Mouse (Mus musculus): ENCODE data around the gene Sp2.
A peak's percentile ranks its signal among the peaks of the same experiment; 100 is the strongest.

Gene Sp2

GRCm38 (mm10) chr11:96982859-96983258 lies at the start of gene Sp2:
Sp2 (minus strand) TSS chr11:96982959.
- DNase-seq (ENCODE audit: low read depth, low spot score): no peak

DNA sequence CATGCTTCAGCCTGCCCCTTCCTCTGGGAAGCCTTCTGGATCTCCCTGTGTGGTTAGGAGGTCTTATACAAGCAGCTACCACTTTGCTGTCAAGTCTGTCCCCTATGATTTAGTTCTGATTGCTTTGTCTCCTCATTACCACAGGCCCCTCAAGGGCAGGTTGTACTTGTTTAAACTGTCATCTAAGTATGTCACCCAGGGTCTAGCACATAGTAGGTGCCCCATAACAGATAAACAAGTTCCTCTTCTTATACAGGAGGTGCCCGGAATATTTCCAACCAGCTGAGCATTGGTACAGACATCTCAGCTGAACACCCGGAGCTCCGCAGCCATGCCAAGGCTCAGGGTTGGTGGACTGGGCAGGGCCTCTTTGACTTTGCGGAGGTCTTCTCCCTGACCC lies 49.7 kb upstream of the Sp2 start:
- no peak for DNase-seq (ENCODE audit: low read depth, low spot score)

DNA sequence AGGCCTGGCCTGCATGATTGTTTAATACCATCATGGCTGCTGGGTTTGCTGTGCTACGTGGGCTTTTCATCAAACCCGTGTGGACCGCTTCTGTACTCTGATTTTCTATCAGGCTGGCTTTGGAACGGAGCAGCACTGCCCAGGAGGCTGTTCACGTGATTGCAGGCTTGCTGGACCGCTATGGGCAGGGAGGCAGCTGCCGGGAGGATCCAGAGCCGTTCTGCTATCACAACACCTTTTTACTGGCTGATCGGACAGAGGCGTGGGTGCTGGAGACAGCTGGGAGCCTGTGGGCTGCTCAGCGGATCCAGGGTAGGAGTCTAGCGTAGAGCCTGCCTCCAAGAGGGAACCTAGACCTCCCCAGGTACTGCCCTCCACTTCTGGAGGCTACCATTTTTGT lies 49.2 kb upstream of the Sp2 start:
- DNase-seq (ENCODE audit: low read depth, low spot score): no peak

- DNase-seq (ENCODE audit: low read depth, low spot score): no peak
Measured at GRCm38 (mm10) chr11:97030426-97030825, 47.7 kb upstream of the Sp2 start.

- peak; percentile 95 for DNase-seq (ENCODE audit: low read depth, low spot score)
Measured at GRCm38 (mm10) chr11:97029686-97030417, 47.1 kb upstream of the Sp2 start, which contains the start of gene Scrn2. Scrn2 (plus strand) TSS chr11:97029938.

DNA sequence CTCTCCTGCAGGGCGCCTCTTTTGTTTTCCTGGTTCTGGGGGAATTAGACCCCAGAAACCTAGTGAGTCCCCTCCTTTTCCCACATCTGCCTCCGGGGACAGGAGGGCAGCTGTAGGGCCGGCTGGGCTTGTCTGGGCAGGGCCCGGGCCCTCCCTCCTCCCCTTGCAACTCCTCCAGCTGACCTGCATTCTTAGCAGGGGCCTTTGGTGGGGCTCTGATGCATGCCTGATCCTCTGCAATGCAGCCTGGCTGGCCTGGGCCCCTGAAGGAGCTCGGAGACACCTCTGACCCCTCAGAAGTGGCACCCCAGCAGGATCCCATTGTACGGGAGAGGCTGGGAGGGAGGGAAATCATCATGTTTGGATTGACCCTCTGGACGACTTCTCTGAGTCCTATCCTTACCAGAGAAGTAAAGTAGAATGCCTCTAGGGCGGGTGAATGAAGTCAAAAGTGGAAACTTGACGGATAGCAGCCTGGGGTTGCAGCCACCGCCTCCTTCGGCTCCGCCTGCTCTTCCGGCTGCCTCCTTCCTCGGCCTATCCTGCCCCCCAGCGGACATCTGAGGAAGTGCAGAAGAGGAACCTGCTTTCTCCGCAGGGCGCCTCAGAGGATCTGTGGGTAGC lies 43.1 kb upstream of the Sp2 start:
- DNase-seq (ENCODE audit: low read depth, low spot score): peak; percentile 95

- DNase-seq (ENCODE audit: low read depth, low spot score): no peak
Measured at GRCm38 (mm10) chr11:97024977-97025376, 42.2 kb upstream of the Sp2 start.

DNA sequence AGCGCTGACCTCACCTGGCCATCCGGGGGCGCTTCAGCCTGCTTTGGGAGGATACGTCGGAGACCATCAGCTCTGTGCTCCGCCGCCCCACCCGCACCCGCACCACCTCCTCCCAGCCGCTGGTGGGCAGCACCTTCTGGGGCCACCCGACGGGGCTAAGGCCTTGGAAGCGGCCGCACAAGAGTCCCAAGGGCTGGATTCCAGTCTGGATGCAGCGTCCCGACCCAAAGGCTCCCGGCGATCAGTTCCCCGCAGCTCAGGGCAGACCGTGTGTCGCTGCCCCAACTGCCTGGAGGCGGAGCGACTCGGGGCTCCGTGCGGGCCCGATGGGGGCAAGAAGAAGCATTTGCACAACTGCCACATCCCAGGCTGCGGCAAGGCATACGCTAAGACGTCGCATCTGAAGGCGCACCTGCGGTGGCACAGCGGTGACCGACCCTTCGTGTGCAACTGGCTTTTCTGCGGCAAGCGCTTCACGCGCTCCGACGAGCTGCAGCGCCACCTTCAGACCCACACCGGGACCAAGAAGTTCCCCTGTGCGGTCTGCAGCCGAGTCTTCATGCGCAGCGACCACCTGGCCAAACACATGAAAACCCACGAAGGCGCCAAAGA lies 39.2 kb upstream of the Sp2 start:
- DNase-seq (ENCODE audit: low read depth, low spot score): peak; percentile 95

- DNase-seq (ENCODE audit: low read depth, low spot score): peak; percentile 68
Measured at GRCm38 (mm10) chr11:97021121-97021765, 38.5 kb upstream of the Sp2 start.

DNA sequence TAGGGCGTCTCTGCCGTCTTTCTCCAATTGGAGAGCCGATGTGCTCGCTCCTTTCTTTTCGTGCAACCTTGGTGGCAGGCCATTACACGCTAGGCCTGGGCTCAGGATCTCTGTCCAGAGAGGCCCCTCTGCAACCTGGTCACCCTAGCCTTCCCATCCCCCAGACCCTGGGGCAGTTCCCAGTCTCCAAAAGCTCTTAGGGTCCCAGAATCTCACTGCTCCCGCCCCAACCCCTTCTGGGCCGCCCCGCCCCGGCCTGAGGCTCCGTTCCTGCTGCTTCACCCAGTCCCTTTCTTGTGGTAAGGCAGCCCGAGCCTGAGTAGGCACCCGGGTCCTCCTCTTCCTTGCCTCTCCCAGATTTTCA lies 36.6 kb upstream of the Sp2 start:
- DNase-seq (ENCODE audit: low read depth, low spot score): no peak

GRCm38 (mm10) chr11:97018583-97019344 lies 36.0 kb upstream of the Sp2 start:
- peak; percentile 74 for DNase-seq (ENCODE audit: low read depth, low spot score)

DNA sequence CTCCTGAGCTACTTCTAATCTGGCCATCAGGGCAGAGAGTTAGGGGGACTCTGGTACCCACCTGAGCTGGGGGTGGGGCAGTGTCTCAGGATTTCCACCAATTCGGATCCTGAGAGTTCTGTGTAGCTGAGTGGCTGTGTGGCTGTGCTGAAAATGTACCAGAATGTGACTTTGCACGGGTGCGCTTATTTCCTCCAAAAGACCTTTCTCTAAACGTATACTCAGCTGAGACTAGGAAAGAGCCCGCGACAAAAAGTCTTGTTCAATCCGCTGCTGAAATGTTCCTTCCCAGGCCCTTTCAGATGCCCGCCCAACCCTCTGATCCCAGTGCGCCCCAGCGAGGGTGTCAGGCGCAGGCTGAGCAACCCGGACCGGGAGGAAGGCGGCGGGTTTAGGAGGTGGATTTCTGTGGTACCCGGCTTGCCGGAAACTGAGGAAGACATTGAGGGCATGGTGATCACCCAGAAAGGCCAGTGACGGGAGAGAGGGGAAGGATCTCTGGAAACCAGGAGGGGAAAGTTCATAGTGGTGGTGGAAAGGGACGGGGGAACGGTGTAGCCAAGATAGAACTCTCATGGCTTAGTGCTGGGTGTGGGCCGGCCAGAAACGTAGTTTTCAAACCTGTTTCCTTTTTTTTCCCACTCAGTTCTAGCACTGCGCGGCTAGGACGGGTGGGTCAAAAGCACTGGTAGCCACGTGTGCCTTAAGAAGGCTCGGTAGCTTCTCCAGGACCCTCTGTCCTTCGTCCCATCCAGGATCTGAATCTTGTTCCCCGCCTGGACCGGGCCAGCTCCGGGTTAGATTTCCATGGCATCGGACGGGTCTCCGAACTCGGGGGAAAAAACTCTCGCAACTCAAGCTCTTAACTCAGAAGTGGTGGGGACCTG lies 35.2 kb upstream of the Sp2 start:
- DNase-seq (ENCODE audit: low read depth, low spot score): peak; percentile 57

GRCm38 (mm10) chr11:97013121-97013670 lies 30.4 kb upstream of the Sp2 start, which contains the start of gene Sp6:
Sp6 (plus strand) TSS chr11:97013394.
- no peak for DNase-seq (ENCODE audit: low read depth, low spot score)

GRCm38 (mm10) chr11:97009198-97009790 lies 26.5 kb upstream of the Sp2 start:
- no peak for DNase-seq (ENCODE audit: low read depth, low spot score)

DNA sequence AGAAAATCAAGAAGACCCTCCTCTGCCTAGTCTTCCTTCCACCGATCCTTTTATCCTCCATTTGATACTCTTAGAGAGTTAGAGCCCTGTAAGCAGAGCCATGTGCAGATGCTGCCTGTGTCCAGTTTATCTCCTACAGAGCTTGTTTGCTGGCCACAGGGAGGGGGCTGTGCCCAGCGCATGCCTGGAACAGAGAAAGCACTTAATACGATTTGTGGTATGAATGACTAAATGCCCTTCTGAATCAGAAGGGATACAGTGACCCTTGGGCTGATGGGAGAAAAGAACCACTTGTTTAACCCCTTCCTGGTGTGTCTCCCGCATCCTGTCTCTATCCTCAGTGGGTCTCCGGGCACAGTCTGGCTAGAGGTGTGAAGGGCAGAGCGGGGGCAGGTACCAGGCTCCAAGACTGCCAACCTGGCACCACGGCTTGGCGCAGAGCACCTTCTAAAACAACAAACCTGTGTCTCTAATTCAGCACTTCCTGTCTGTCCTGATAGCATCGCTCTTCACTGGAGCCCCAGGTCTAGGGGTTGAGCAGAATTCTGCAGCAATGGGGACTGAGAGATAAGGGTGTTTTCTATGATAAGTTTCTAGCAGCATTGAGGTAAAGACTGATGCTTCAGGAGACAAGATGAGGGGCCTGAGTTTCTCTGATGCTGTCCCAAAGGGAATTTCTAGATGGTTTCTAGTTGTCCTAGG lies 24.5 kb upstream of the Sp2 start:
- no peak for DNase-seq (ENCODE audit: low read depth, low spot score)

DNA sequence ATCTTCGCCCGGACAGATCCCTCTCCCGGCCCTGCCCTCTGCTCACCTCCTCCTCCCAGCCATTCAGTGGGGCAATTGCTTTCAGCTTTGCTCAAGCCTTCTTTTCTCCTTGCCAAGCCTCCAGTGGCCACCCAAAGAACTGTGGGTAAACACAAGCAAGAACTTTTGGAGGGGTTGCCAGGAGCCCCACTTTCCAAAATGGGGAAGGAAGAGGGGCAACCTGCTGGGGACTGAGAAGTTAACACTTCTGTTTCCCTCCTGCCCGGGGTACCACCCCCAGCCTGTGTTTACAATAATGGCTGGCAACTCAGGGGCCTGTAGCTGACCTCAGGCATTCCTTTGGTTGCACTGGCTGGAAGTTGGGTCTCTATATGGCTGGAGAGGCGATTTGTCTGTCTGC lies 20.4 kb upstream of the Sp2 start:
- DNase-seq (ENCODE audit: low read depth, low spot score): peak; percentile 34

GRCm38 (mm10) chr11:96997380-96997956 lies 14.7 kb upstream of the Sp2 start:
- peak; percentile 16 for DNase-seq (ENCODE audit: low read depth, low spot score)

DNA sequence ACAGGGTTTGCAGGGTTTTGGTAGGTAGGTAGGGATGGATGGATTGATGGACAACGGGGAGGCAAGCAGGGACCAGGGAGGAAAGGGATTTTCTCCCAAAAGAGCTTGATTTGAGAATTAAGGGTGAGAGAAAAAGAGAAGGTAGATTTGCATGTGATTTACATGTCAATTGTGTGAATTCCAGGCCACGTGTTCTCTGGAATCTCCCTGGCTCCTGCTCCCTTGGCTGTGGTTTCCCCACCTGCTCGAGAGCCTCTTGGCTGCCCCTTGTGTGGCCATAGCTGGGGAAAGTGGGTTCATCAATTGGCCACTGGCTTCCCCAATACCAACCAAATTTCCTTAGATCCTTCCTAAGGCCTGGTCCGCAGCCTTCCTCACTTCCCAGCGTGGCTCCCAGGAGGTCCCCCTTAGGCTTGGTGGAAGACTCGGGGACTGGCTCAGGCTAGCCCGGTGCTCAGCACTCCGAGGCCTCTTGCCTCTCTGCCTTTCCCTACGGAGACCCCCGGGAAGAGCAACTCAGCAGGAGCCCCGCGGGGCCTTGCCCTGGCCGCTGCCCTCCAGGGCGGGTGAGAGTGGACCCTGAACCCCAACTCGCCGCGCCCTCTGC lies 14.1 kb upstream of the Sp2 start:
- peak; percentile 50 for DNase-seq (ENCODE audit: low read depth, low spot score)
